Mouse (Mus musculus) ES-Bruce4 (cell line): ENCODE measurements around the gene Gbp7.

Experiments used
- EP300 ChIP-seq: IDR thresholded peaks from 2 replicates; pipeline ENCODE4 v1.6.1; 2011; ENCODE audit warnings: low read depth, low read length; ENCODE audit not compliant: insufficient read depth
- POLR2A ChIP-seq: IDR thresholded peaks from one replicate; pipeline ENCODE4 v1.8.1; 2011; ENCODE audit warnings: low read length; ENCODE audit not compliant: insufficient read depth

- TF ChIP-seq EP300 (no peak), POLR2A (no peak)
These were observed 31.5 kb downstream of the Gbp7 start for GRCm38 (mm10) chr3:142561666-142562065.
